Mouse (Mus musculus) lung, embryonic 14.5 days (tissue): ENCODE measurements around the gene Pnp. TPM values are rescaled to one million over a fixed set of nuclear protein-coding genes. Genes with fewer than 3 reads are reported as not detected.

Source experiments
- ATAC-seq: fragments of 200-750 bp; cut with Nextera tagmentation; 2 replicates; pipeline ENCODE4 v1.8.0; 2017; ENCODE audit warnings: mild to moderate bottlenecking, moderate TSS enrichment, moderate library complexity; ENCODE audit not compliant: insufficient read depth
- DNase-seq: peaks from one replicate; pipeline ENCODE4 v3.0.0-alpha.2; 2015
- H3K27ac ChIP-seq: fragments of 300-500 bp; sonication (generic); 2 replicates; pipeline ENCODE4 v1.5.1; 2014; ENCODE audit warnings: low read depth, mild to moderate bottlenecking, moderate library complexity
- H3K27me3 ChIP-seq: fragments of 300-500 bp; sonication (generic); 2 replicates; pipeline ENCODE4 v1.6.1; 2014; ENCODE audit warnings: low read length, control low read depth; ENCODE audit not compliant: insufficient read depth
- H3K36me3 ChIP-seq: fragments of 300-500 bp; sonication (generic); 2 replicates; pipeline ENCODE4 v1.6.1; 2014; ENCODE audit warnings: control low read depth; ENCODE audit not compliant: insufficient read depth
- H3K4me1 ChIP-seq: fragments of 300-500 bp; sonication (generic); 2 replicates; pipeline ENCODE4 v1.6.1; 2014; ENCODE audit warnings: antibody characterized with exemption, control low read depth; ENCODE audit not compliant: insufficient read depth
- H3K4me2 ChIP-seq: fragments of 300-500 bp; sonication (generic); 2 replicates; pipeline ENCODE4 v1.6.1; 2014; ENCODE audit warnings: mild to moderate bottlenecking
- H3K4me3 ChIP-seq: fragments of 300-500 bp; sonication (generic); 2 replicates; pipeline ENCODE4 v1.5.1; 2014; ENCODE audit warnings: low read depth, low read length
- H3K9ac ChIP-seq: fragments of 300-500 bp; sonication (generic); 2 replicates; pipeline ENCODE4 v1.6.1; 2014
- H3K9me3 ChIP-seq: fragments of 300-500 bp; sonication (generic); 2 replicates; pipeline ENCODE4 v1.6.1; 2016; ENCODE audit warnings: low read depth, low read length, control low read depth
- CTCF ChIP-seq: IDR thresholded peaks from 2 replicates; pipeline ENCODE4 v1.5.1; 2016; ENCODE audit warnings: antibody characterized with exemption, low read depth
- WGBS: fragments of 180-500 bp; shearing (Covaris S2); extraction: QIAGEN DNeasy Blood & Tissue Kit; methylation state at CpG from one replicate; pipeline ENCODE4 v1.1.7; 2014; 5-methylcytosine and 5-hydroxymethylcytosine counted together
- polyA plus RNA-seq: library from polyadenylated mRNA; unstranded; fragments of >200 nt; fragmentation: Nextera tagmentation; extraction: Ambion mirVana; gene quantifications from 2 replicates; pipeline ENCODE4 v1.2.1, GENCODE M21; 2014

The Pnp gene
- 64.4 and 67.0 TPM in 2 replicates for polyA plus RNA-seq

GRCm38 (mm10) chr14:50930754-50931492 is at the start of gene Pnp, which contains the start of gene Pip4p1:
Gene Pnp, plus strand, starts transcription at chr14:50931082.
Gene Pip4p1, minus strand, starts transcription at chr14:50930856.
- DNase-seq (peak; percentile 99), ATAC-seq (peak; percentile 99)
- no peaks in the 10 kb centered on the region for H3K27me3 ChIP-seq
- TF ChIP-seq CTCF: no peak
- H3K9me3 ChIP-seq: no peaks in the 10 kb centered on the region
- peak within 1 kb of the TSS; percentile 90 for H3K27ac ChIP-seq
- no peaks in the 10 kb centered on the region for H3K4me1 ChIP-seq
- H3K36me3 ChIP-seq: peaks cover 35% of the 10 kb centered on the region
- H3K4me3 ChIP-seq: peak within 1 kb of the TSS; percentile 97
- WGBS: under 1% methylated on average over 68 of the region's 68 CpGs
- H3K4me2 ChIP-seq: peak within 1 kb of the TSS; percentile 90
- H3K9ac ChIP-seq: peak within 1 kb of the TSS; percentile 96

DNA sequence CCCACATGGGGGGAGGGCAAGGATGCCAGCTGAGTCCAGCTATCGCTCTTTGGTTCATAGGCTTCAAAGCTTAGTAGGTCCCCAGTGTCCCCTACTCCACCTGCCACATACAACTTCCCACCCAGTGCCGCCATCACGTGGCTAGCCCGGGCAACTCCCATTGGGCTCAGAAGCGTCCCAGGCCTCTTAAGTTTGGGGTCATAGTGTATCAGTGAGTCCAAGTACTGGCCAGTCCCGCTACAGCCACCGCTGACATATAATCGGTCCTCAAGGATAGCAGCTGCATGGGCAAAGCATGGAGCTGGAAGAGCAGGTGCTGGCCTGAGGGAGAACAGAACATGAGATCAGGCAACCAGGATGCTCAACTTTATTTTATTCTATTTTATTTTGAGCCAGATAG is 39.3 kb upstream of the Pnp start:
- no peak overlapping the region for H3K9ac ChIP-seq
- no peak overlapping the region for H3K27ac ChIP-seq
- H3K27me3 ChIP-seq: peaks cover 3% of the 10 kb centered on the region
- TF ChIP-seq CTCF: no peak
- ATAC-seq: no peak
- no peak for DNase-seq
- H3K4me2 ChIP-seq: no peak overlapping the region
- 89% methylated on average over 8 of the region's 8 CpGs for WGBS
- H3K4me3 ChIP-seq: no peak overlapping the region
- no peaks in the 10 kb centered on the region for H3K36me3 ChIP-seq
- no peaks in the 10 kb centered on the region for H3K9me3 ChIP-seq
- H3K4me1 ChIP-seq: 0 out of 2 replicates have a peak, but pooled peaks cover 3% of the 10 kb centered on the region

- Histone ChIP-seq H3K4me1 (0 out of 2 replicates have a peak, but pooled peaks cover 3% of the 10 kb centered on the region), H3K4me2 (no peak overlapping the region), H3K36me3 (no peaks in the 10 kb centered on the region), H3K27me3 (peaks cover 8% of the 10 kb centered on the region), H3K9ac (no peak overlapping the region), H3K27ac (no peak overlapping the region), H3K4me3 (no peak overlapping the region), H3K9me3 (no peaks in the 10 kb centered on the region)
- WGBS: 90% methylated on average over 7 of the region's 7 CpGs
- no peak for TF ChIP-seq CTCF
- ATAC-seq (no peak), DNase-seq (no peak)
These were observed 38.8 kb upstream of the Pnp start for GRCm38 (mm10) chr14:50892091-50892490.

- no peaks in the 10 kb centered on the region for H3K36me3 ChIP-seq
- TF ChIP-seq CTCF: no peak
- peaks cover 9% of the 10 kb centered on the region for H3K27me3 ChIP-seq
- peak; percentile 28 for DNase-seq
- no peak overlapping the region for H3K4me2 ChIP-seq
- H3K9me3 ChIP-seq: no peaks in the 10 kb centered on the region
- 77% methylated on average over 22 of the region's 22 CpGs for WGBS
- no peak for ATAC-seq
- no peak overlapping the region for H3K4me3 ChIP-seq
- no peak overlapping the region for H3K27ac ChIP-seq
- no peak overlapping the region for H3K9ac ChIP-seq
- 0 out of 2 replicates have a peak, but pooled peaks cover 3% of the 10 kb centered on the region for H3K4me1 ChIP-seq
These were observed 38.1 kb upstream of the Pnp start for GRCm38 (mm10) chr14:50892541-50893459.

GRCm38 (mm10) chr14:50895407-50895806 is 35.5 kb upstream of the Pnp start:
- no peak for ATAC-seq
- TF ChIP-seq CTCF: no peak

DNA sequence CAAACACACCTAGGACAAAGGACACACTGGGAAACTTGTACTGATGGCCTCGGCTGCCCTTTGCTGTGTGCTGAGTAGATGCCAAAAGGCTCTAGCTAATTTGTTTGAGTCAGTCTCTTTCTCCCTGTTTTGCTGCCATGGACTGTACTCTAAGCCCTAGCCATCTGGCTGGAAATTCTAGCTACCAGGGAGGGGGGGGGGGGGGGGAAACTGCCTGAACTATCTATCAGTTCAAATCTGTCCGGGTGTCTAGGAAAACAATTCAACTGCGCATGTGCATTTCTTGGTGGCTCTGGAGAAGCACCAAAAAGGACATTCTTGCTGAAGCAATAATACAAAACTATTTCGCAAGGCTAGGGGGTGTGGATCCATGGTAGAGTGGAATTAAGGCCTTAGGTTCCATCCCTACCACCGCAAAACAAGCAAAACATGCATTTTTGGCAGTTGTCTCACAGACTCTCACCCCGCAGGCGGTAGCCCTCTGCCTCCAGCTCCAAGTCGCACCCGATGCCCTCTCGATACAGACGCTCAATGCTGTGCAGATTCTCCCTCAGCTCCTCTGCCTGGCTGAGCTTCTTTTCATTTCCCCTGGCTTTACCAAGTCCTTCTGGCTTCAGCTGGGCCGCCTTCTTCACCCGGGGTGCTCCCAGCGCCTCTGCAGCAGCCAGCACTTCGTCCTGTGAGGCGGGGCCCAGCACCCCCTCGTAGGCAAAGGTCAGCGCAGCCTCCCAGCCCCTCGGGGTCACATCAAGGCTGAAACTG is 34.7 kb upstream of the Pnp start:
- peaks cover 9% of the 10 kb centered on the region for H3K27me3 ChIP-seq
- H3K36me3 ChIP-seq: no peaks in the 10 kb centered on the region
- peak overlapping the region; percentile 57 for H3K9ac ChIP-seq
- no peaks in the 10 kb centered on the region for H3K9me3 ChIP-seq
- peak; percentile 90 for DNase-seq
- H3K4me3 ChIP-seq: peak overlapping the region; percentile 40
- no peak for TF ChIP-seq CTCF
- WGBS: 13% methylated on average over 19 of the region's 19 CpGs
- no peak overlapping the region for H3K27ac ChIP-seq
- peak; percentile 72 for ATAC-seq
- peak overlapping the region; percentile 81 for H3K4me2 ChIP-seq
- 0 out of 2 replicates have a peak, but pooled peaks cover 3% of the 10 kb centered on the region for H3K4me1 ChIP-seq

More at GRCm38 (mm10) chr14:50895407-50895806, 35.5 kb upstream of the Pnp start:
- H3K36me3 ChIP-seq: no peaks in the 10 kb centered on the region
- DNase-seq: no peak
- H3K4me1 ChIP-seq: 0 out of 2 replicates have a peak, but pooled peaks cover 3% of the 10 kb centered on the region
- no peak overlapping the region for H3K27ac ChIP-seq
- H3K9ac ChIP-seq: no peak overlapping the region
- H3K9me3 ChIP-seq: no peaks in the 10 kb centered on the region
- no peak overlapping the region for H3K4me2 ChIP-seq
- peaks cover 9% of the 10 kb centered on the region for H3K27me3 ChIP-seq
- H3K4me3 ChIP-seq: no peak overlapping the region
